Mouse (Mus musculus): ENCODE measurements around the gene 1810037I17Rik. TPM values are rescaled to one million over a fixed set of nuclear protein-coding genes. Genes with fewer than 3 reads are reported as not detected.
"Not testable (repeated sequence)": the region's sequence is repeated elsewhere in the genome, so short reads cannot be mapped to it uniquely, and the experiment has no call there.

The 1810037I17Rik gene
- total and polyA plus RNA-seq, 2 experiments from 2014 or later = 27.4 to 94.9 TPM

DNA sequence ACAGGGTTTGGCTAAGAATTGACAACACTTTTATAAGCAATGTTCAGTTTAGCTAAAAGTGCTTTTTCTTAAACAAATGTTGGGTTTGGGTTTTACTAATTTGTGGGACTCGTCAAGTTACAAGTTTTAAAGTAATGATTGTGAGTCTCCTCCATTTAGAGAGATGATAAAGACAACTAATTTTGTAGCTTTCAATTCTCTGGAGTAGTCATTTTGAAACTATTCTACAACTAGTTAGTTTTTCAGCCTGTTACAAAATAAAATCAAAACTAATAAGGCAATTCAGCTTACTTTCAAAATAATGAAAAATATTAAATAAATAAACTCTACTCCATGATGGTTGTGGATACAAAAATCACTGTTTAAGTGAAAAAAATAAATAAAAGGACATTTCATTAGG lies 8.5 kb downstream of the 1810037I17Rik start:
- ATAC-seq (no peak), DNase-seq (no peak)
- Histone ChIP-seq H3K27me3 (ENCODE audit: insufficient read depth, low read length) (no peaks in the 10 kb centered on the region), H3K4me2 (ENCODE audit: low read depth) (no peak overlapping the region), H3K4me1 (ENCODE audit: insufficient read depth) (no peaks in the 10 kb centered on the region), H3K9me3 (ENCODE audit: low read length) (no peaks in the 10 kb centered on the region), H3K4me3 (ENCODE audit: low read depth, low read length) (no peak overlapping the region), H3K9ac (no peak overlapping the region), H3K36me3 (ENCODE audit: insufficient read depth) (peaks cover 11% of the 10 kb centered on the region), H3K27ac (ENCODE audit: low read depth, low read length) (no peak overlapping the region)
- WGBS = 88% methylated on average over 1 of the region's 1 CpGs
- no peak for TF ChIP-seq CTCF (IDR thresholded peaks at IDR 0.05; ENCODE audit: low read depth)

DNA sequence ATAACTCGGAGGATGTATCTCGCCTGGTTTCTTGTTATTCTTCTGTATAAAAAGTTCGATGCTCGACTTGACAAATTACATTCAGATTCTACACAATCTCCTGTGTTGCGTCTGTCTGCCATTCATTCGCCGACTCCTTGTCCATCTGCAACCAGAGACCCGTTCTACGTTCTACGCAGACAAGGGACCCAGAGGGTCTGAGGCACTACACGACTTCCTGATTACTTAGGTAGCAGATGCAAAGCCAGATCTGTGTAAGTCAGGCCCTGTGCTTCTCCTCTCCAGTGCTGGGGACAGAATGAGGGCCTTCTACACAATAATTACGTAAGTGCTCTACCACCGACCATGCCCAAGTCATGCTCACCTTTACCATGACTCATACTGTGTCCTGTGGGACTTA lies 13.2 kb downstream of the 1810037I17Rik start:
- not testable (repeated sequence) for ATAC-seq; H3K9ac ChIP-seq; H3K27me3 ChIP-seq (ENCODE audit: insufficient read depth, low read length); H3K27ac ChIP-seq (ENCODE audit: low read depth, low read length); H3K9me3 ChIP-seq (ENCODE audit: low read length); DNase-seq; H3K4me3 ChIP-seq (ENCODE audit: low read depth, low read length); H3K4me2 ChIP-seq (ENCODE audit: low read depth); H3K4me1 ChIP-seq (ENCODE audit: insufficient read depth)
- 64% methylated on average over 13 of the region's 13 CpGs for whole genome bisulfite sequencing
- peaks cover 11% of the 10 kb centered on the region for H3K36me3 ChIP-seq (ENCODE audit: insufficient read depth)

DNA sequence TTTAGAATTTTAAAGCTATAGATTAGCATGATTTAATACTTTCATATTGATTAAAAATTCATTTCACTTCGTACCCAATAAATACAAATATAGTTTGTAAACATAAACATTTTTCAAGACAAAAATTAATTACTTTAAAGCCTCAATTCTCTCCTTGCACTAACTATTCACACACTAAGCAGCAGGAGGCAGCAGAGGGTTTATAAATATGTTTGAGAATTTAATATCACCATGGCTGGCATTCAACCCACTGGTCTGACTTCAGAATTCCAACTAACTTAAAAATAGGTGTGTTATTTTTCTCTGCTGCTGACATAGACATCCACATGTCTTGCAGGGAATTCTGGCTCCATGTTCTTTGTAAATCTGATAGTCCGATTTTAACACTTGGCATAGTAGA lies 15.2 kb downstream of the 1810037I17Rik start:
- Histone ChIP-seq H3K9ac (no peak overlapping the region), H3K27ac (ENCODE audit: low read depth, low read length) (no peak overlapping the region), H3K9me3 (ENCODE audit: low read length) (no peaks in the 10 kb centered on the region), H3K4me3 (ENCODE audit: low read depth, low read length) (no peak overlapping the region), H3K4me1 (ENCODE audit: insufficient read depth) (no peaks in the 10 kb centered on the region), H3K4me2 (ENCODE audit: low read depth) (no peak overlapping the region), H3K27me3 (ENCODE audit: insufficient read depth, low read length) (no peaks in the 10 kb centered on the region), H3K36me3 (ENCODE audit: insufficient read depth) (0 out of 2 replicates have a peak, but pooled peaks cover 4% of the 10 kb centered on the region)
- 83% methylated on average over 2 of the region's 2 CpGs for WGBS
- ATAC-seq (no peak), DNase-seq (peak; percentile 77)
- TF ChIP-seq CTCF (IDR thresholded peaks at IDR 0.05; ENCODE audit: low read depth) = peak; percentile 63

DNA sequence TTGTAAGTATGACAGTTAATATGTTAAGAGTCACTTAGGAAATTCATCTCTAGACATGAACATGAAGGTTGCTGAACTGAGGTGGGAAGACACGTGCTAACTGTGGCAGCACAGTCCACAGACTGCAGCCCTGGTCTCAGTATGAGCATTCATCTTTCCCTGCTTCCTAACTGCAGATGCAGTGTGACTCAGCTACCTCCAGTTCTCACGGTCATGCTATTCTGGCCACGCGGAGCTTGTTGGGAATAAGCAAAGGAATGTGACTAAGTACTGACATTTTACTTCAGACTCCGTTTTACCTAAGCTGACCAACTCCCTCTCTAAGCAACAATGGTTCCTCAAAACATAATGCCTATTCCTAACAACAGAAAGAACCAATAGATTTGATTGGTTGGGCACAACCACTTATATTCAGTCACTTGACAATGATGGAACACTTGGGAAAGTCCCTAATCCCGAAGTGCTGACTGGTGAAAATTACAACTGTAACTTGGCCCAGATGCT lies 19.4 kb downstream of the 1810037I17Rik start:
- TF ChIP-seq CTCF (IDR thresholded peaks at IDR 0.05; ENCODE audit: low read depth) = no peak
- no peak for ATAC-seq
- H3K27me3 ChIP-seq (ENCODE audit: insufficient read depth, low read length) = no peaks in the 10 kb centered on the region
- no peaks in the 10 kb centered on the region for H3K9me3 ChIP-seq (ENCODE audit: low read length)
- no peak overlapping the region for H3K9ac ChIP-seq
- 84% methylated on average over 6 of the region's 6 CpGs for WGBS
- no peak for DNase-seq
- H3K4me3 ChIP-seq (ENCODE audit: low read depth, low read length) = no peak overlapping the region
- no peak overlapping the region for H3K4me2 ChIP-seq (ENCODE audit: low read depth)
- no peaks in the 10 kb centered on the region for H3K36me3 ChIP-seq (ENCODE audit: insufficient read depth)
- no peaks in the 10 kb centered on the region for H3K4me1 ChIP-seq (ENCODE audit: insufficient read depth)
- no peak overlapping the region for H3K27ac ChIP-seq (ENCODE audit: low read depth, low read length)

DNA sequence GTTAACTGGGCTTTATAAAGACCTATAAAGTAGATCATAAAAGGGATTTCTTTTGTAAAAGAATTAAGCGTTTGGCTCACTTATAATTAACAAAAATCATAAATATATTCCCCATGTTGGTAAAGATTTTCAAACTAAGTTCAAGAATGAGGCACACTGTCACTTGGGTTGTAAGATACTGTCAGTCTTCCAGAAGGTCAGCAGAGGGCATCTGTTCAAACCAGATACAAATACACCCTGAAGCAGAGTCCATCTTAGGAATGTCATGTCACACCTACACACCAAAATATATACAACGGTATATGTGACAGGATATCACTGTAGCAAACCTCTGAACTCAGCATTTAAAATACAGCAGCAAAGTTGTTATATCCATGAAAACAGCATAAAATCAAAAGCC lies 26.1 kb downstream of the 1810037I17Rik start:
- no peak overlapping the region for H3K4me3 ChIP-seq (ENCODE audit: low read depth, low read length)
- H3K4me2 ChIP-seq (ENCODE audit: low read depth) = no peak overlapping the region
- no peak for TF ChIP-seq CTCF (IDR thresholded peaks at IDR 0.05; ENCODE audit: low read depth)
- peaks cover 12% of the 10 kb centered on the region; the same call in 1 of the 2 replicates for H3K36me3 ChIP-seq (ENCODE audit: insufficient read depth)
- DNase-seq (no peak), ATAC-seq (no peak)
- 91% methylated on average over 2 of the region's 2 CpGs for WGBS
- no peaks in the 10 kb centered on the region for H3K4me1 ChIP-seq (ENCODE audit: insufficient read depth)
- H3K9me3 ChIP-seq (ENCODE audit: low read length) = no peaks in the 10 kb centered on the region
- H3K27me3 ChIP-seq (ENCODE audit: insufficient read depth, low read length) = no peaks in the 10 kb centered on the region
- no peak overlapping the region for H3K9ac ChIP-seq
- H3K27ac ChIP-seq (ENCODE audit: low read depth, low read length) = no peak overlapping the region

DNA sequence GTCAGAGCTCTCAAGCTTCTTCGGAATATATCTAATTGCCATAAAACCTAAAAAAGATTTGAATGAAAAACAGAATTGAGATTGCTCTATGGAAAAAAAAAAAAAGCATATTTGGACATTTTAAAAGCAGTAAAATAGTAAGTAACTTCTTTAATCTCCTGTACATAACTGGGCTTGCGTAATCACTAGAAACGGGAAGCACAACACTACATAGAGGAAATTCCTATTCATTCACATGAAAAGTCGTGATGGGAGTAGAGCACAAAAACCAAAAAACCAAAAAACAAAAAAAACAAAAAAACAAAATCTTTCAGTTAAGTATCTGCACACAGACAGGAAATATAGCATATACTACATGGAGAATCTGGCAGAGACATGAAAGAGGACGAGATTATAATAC lies 40.3 kb downstream of the 1810037I17Rik start:
- no peak for DNase-seq
- no peak for TF ChIP-seq CTCF (IDR thresholded peaks at IDR 0.05; ENCODE audit: low read depth)
- 91% methylated on average over 5 of the region's 5 CpGs for WGBS
- Histone ChIP-seq H3K27ac (ENCODE audit: low read depth, low read length) (no peak overlapping the region), H3K9me3 (ENCODE audit: low read length) (no peaks in the 10 kb centered on the region), H3K4me1 (ENCODE audit: insufficient read depth) (no peaks in the 10 kb centered on the region), H3K27me3 (ENCODE audit: insufficient read depth, low read length) (no peaks in the 10 kb centered on the region), H3K9ac (no peak overlapping the region), H3K36me3 (ENCODE audit: insufficient read depth) (peaks cover 9% of the 10 kb centered on the region), H3K4me3 (ENCODE audit: low read depth, low read length) (no peak overlapping the region), H3K4me2 (ENCODE audit: low read depth) (no peak overlapping the region)
- no peak for ATAC-seq

DNA sequence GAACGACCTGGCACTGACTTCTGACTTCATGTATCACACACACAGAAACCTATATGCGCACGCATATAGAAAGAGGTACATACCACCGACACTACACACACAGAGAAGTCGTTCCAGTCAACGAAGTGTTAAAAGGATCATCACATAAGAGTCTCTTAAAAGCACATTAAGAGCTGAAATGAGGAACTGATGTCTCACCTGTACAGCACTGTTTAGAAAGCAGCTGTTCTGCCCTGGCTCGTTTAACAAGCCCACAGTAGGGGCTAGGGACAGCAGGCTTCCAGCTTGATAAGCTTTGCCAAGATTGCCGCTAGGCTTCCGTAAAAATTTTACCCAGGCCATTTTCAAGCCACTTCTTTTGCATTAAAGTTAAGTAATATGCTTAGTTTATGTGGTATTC lies 44.4 kb downstream of the 1810037I17Rik start:
- no peak for DNase-seq
- ATAC-seq = no peak
- Histone ChIP-seq H3K4me3 (ENCODE audit: low read depth, low read length) (no peak overlapping the region), H3K4me1 (ENCODE audit: insufficient read depth) (no peaks in the 10 kb centered on the region), H3K36me3 (ENCODE audit: insufficient read depth) (peaks cover 6% of the 10 kb centered on the region), H3K4me2 (ENCODE audit: low read depth) (no peak overlapping the region), H3K9me3 (ENCODE audit: low read length) (no peaks in the 10 kb centered on the region), H3K27ac (ENCODE audit: low read depth, low read length) (no peak overlapping the region), H3K9ac (no peak overlapping the region), H3K27me3 (ENCODE audit: insufficient read depth, low read length) (no peaks in the 10 kb centered on the region)
- no peak for TF ChIP-seq CTCF (IDR thresholded peaks at IDR 0.05; ENCODE audit: low read depth)
- 88% methylated on average over 9 of the region's 9 CpGs for WGBS

Data from forebrain, postnatal 0 days (tissue).